Mouse (Mus musculus) leukemia stem cell, adult 10-12 weeks (primary cell): ENCODE results near the gene Crtap. TPM values are rescaled to one million over a fixed set of nuclear protein-coding genes. Genes with fewer than 3 reads are reported as not detected.

ENCODE experiments used
- polyA plus RNA-seq: library from polyadenylated mRNA; stranded (reverse); fragments of >175 nt; gene quantifications from 2 replicates; pipeline ENCODE4 v1.2.3, GENCODE M21; 2012; ENCODE audit warnings: low replicate concordance

Gene Crtap
- 8.6 and 14.1 TPM in 2 replicates for polyA plus RNA-seq

DNA sequence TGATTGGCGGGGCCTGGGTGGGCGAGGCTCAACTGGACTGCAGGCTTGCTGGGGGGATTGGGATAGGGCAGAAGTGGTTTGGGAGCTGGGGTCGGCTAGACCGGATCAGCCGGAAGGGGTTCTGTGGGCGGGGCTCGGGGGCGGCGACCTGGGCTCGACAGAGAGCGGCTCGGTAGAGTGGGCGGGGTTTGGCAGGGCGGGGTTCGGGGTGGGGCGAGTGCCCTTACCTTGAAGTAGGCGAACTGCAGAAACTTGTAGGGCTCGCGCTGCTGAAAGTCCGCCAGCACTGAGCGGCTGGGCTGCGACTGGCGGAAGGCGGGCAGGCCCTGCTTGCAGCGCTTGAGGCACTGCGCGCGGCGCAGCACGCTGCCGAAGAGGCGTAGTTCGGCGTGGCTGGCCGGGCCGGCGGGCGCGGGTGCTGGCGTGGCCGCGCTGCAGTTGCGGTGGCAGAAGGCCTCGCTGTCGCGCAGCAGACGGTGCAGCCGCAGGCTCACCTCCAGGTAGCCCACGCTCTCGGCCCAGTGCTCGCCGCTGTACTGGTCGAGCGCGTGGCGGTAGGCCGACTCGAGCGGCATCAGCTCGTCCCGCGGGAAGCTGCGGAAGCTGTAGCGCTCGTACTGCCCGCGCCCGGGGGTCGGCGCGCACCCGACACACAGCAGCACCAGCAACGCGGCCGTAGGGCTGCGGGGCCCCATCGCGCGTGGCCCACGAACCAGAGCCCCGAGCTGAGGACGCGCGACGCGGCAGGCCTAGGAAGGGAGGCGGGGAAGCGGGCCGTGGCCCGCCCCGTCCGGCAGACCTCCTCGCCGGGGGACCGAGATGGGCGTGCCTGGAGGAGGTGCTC is at the start of gene Crtap:
Gene Crtap, minus strand, starts transcription at position 771 of the 844 bp plus-strand sequence.

DNA sequence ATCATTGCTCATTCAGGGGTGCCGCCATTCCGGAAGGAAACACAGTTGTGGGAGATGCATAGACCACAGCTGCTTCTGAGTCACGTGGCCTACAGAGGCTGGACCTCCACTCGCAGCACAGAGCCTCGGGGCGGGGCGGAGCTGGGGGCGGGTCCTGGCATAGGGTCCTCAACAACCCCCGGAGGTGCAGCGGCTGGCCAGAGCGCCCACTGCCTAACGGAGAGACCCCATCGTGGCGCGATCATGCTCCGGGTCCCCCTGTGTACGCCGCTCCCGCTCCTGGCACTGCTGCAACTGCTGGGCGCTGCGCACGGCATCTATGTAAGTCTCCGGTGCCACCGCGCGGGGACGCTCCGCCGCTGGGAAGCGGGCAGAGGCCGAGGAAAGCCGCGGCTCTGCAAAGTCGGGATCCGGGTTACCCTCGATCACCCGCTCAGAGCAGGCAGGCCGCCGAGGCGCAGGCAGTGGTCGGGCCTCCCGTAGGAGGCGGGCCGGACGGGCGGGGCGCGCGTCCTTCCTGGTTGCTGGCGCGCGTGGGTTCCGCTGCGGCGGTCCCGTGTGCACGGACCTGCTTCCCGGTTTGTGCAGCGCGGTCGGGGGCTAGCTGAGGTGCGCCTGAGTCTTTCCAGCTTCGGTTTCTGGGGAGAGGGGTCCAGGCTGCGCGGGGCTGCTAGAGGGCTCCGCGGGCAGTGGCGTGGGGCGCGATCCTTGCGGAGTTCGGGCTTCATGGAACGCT is 10.6 kb upstream of the Crtap start, which contains the start of the genes Glb1 and Tmppe:
Gene Glb1, plus strand, starts transcription at position 128 of the 736 bp plus-strand sequence.
Gene Tmppe, plus strand, starts transcription at position 157 of the 736 bp plus-strand sequence.

DNA sequence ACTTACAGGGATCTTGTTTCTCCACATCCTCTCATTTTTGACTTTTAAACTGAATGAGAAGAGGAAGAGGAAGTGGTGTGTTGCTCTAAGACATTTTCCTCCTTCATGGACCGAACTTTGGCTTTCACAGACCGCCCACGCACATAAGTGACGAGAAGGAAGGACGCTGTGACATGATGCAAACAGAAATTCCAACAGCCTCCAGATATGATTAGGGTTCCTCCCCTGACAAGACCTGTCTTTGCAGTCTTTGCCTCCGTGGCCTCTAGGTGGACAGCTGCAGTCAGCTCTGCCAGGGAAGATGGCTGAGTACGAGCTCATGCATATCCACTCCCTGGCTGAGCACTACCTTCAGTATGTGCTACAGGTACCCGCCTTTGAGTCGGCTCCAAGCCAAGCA is 60.6 kb downstream of the Crtap start, which contains the start of gene Bcl2a1c:
Gene Bcl2a1c, plus strand, starts transcription at position 281 of the 400 bp plus-strand sequence.

Other genes with a start within 250 kb of the Crtap start
- gene Bcl2a1c, start 60.5 kb downstream of the Crtap start, polyA plus RNA-seq = not detected in 2 replicates
- 4.7 and 7.2 TPM in 2 replicates for gene Glb1, start 10.4 kb upstream of the Crtap start, polyA plus RNA-seq
- gene Tmppe, start 10.4 kb upstream of the Crtap start, polyA plus RNA-seq = 2.0 and 8.1 TPM in 2 replicates
- not detected in 2 replicates for gene Ccr4, start 114.2 kb upstream of the Crtap start, polyA plus RNA-seq
- gene C130032M10Rik, start 125.0 kb upstream of the Crtap start, polyA plus RNA-seq = not detected in 2 replicates
- 0.05 and 0.06 TPM in 2 replicates for gene Trim71, start 173.7 kb upstream of the Crtap start, polyA plus RNA-seq
- 17.2 and 19.0 TPM in 2 replicates for gene Cnot10, start 249.5 kb upstream of the Crtap start, polyA plus RNA-seq